Mouse (Mus musculus): ENCODE data around the gene Mcu. TPM values are rescaled to one million over a fixed set of nuclear protein-coding genes. Genes with fewer than 3 reads are reported as not detected.
A peak's percentile ranks its signal among the peaks of the same experiment; 100 is the strongest.

Mcu gene
- polyA plus RNA-seq, 1 experiment from 2014 or later, result 19.4 TPM

- no peaks in the 10 kb centered on the region for H3K9me3 ChIP-seq
- DNase-seq (ENCODE audit: low spot score), result peak; percentile 15
- no peaks in the 10 kb centered on the region for H3K27me3 ChIP-seq (replicated peaks; ENCODE audit: low read depth, poor library complexity, severe bottlenecking)
- WGBS, result 82% methylated on average over 15 of the region's 15 CpGs
- peaks cover 21% of the 10 kb centered on the region for H3K4me1 ChIP-seq
- no peak overlapping the region for H3K4me3 ChIP-seq
- H3K36me3 ChIP-seq (replicated peaks), result no peaks in the 10 kb centered on the region
- H3K27ac ChIP-seq (replicated peaks), result no peak overlapping the region
These were observed 101.6 kb downstream of the Mcu start for GRCm38 (mm10) chr10:59514739-59515464.

- H3K27me3 ChIP-seq (replicated peaks; ENCODE audit: low read depth, poor library complexity, severe bottlenecking), result no peaks in the 10 kb centered on the region
- peaks cover 21% of the 10 kb centered on the region for H3K4me1 ChIP-seq
- H3K36me3 ChIP-seq (replicated peaks), result no peaks in the 10 kb centered on the region; the same call in 1 of the 2 replicates
- no peak overlapping the region for H3K4me3 ChIP-seq
- DNase-seq (ENCODE audit: low spot score), result no peak
- no peaks in the 10 kb centered on the region for H3K9me3 ChIP-seq
- H3K27ac ChIP-seq (replicated peaks), result no peak overlapping the region
- 89% methylated on average over 9 of the region's 9 CpGs for WGBS
These were observed 104.3 kb downstream of the Mcu start for GRCm38 (mm10) chr10:59512173-59512572.

GRCm38 (mm10) chr10:59511427-59511963 lies 105.0 kb downstream of the Mcu start:
- DNase-seq (ENCODE audit: low spot score), result no peak

GRCm38 (mm10) chr10:59510713-59511426 lies 105.6 kb downstream of the Mcu start:
- no peaks in the 10 kb centered on the region for H3K9me3 ChIP-seq
- WGBS, result 81% methylated on average over 14 of the region's 14 CpGs
- H3K4me3 ChIP-seq, result no peak overlapping the region
- H3K27me3 ChIP-seq (replicated peaks; ENCODE audit: low read depth, poor library complexity, severe bottlenecking), result no peaks in the 10 kb centered on the region
- H3K36me3 ChIP-seq (replicated peaks), result no peaks in the 10 kb centered on the region; the same call in 1 of the 2 replicates
- no peak overlapping the region for H3K27ac ChIP-seq (replicated peaks)
- no peak for DNase-seq (ENCODE audit: low spot score)
- H3K4me1 ChIP-seq, result peaks cover 21% of the 10 kb centered on the region

More at GRCm38 (mm10) chr10:59511427-59511963, 105.0 kb downstream of the Mcu start:
- no peak overlapping the region for H3K27ac ChIP-seq (replicated peaks)
- H3K36me3 ChIP-seq (replicated peaks), result no peaks in the 10 kb centered on the region; the same call in 1 of the 2 replicates
- no peak overlapping the region for H3K4me3 ChIP-seq
- WGBS, result 68% methylated on average over 14 of the region's 14 CpGs
- H3K9me3 ChIP-seq, result no peaks in the 10 kb centered on the region
- no peaks in the 10 kb centered on the region for H3K27me3 ChIP-seq (replicated peaks; ENCODE audit: low read depth, poor library complexity, severe bottlenecking)
- H3K4me1 ChIP-seq, result peaks cover 21% of the 10 kb centered on the region

- H3K36me3 ChIP-seq (replicated peaks), result no peaks in the 10 kb centered on the region; the same call in 1 of the 2 replicates
- no peak overlapping the region for H3K4me3 ChIP-seq
- DNase-seq (ENCODE audit: low spot score), result no peak
- 92% methylated on average over 4 of the region's 4 CpGs for WGBS
- no peak overlapping the region for H3K27ac ChIP-seq (replicated peaks)
- no peaks in the 10 kb centered on the region for H3K27me3 ChIP-seq (replicated peaks; ENCODE audit: low read depth, poor library complexity, severe bottlenecking)
- no peaks in the 10 kb centered on the region for H3K9me3 ChIP-seq
- H3K4me1 ChIP-seq, result peaks cover 16% of the 10 kb centered on the region
These were observed 107.3 kb downstream of the Mcu start for GRCm38 (mm10) chr10:59509197-59509596.

- no peaks in the 10 kb centered on the region; the same call in 1 of the 2 replicates for H3K36me3 ChIP-seq (replicated peaks)
- H3K4me3 ChIP-seq, result no peak overlapping the region
- no peak for DNase-seq (ENCODE audit: low spot score)
- H3K4me1 ChIP-seq, result peaks cover 22% of the 10 kb centered on the region
- no peak overlapping the region for H3K27ac ChIP-seq (replicated peaks)
- 82% methylated on average over 5 of the region's 5 CpGs for WGBS
- H3K9me3 ChIP-seq, result no peaks in the 10 kb centered on the region
- H3K27me3 ChIP-seq (replicated peaks; ENCODE audit: low read depth, poor library complexity, severe bottlenecking), result no peaks in the 10 kb centered on the region
These were observed 109.8 kb downstream of the Mcu start for GRCm38 (mm10) chr10:59506711-59507110.

- DNase-seq (ENCODE audit: low spot score), result no peak
- Histone ChIP-seq H3K27me3 (replicated peaks; ENCODE audit: low read depth, poor library complexity, severe bottlenecking) (no peaks in the 10 kb centered on the region), H3K27ac (replicated peaks) (no peak overlapping the region), H3K36me3 (replicated peaks) (no peaks in the 10 kb centered on the region), H3K4me1 (peaks cover 8% of the 10 kb centered on the region; the same call in 1 of the 2 replicates), H3K9me3 (no peaks in the 10 kb centered on the region), H3K4me3 (no peak overlapping the region)
- 80% methylated on average over 3 of the region's 3 CpGs for WGBS
These were observed 112.2 kb downstream of the Mcu start for GRCm38 (mm10) chr10:59504291-59504690.

GRCm38 (mm10) chr10:59503433-59504210 lies 112.9 kb downstream of the Mcu start:
- 64% methylated on average over 31 of the region's 31 CpGs for WGBS
- Histone ChIP-seq H3K27me3 (replicated peaks; ENCODE audit: low read depth, poor library complexity, severe bottlenecking) (no peaks in the 10 kb centered on the region), H3K36me3 (replicated peaks) (no peaks in the 10 kb centered on the region), H3K4me3 (no peak overlapping the region), H3K4me1 (peaks cover 9% of the 10 kb centered on the region), H3K27ac (replicated peaks) (no peak overlapping the region), H3K9me3 (no peaks in the 10 kb centered on the region)
- DNase-seq (ENCODE audit: low spot score), result no peak

GRCm38 (mm10) chr10:59502381-59502780 lies 114.1 kb downstream of the Mcu start:
- Histone ChIP-seq H3K27ac (replicated peaks) (no peak overlapping the region), H3K9me3 (no peaks in the 10 kb centered on the region), H3K4me1 (peaks cover 13% of the 10 kb centered on the region), H3K36me3 (replicated peaks) (no peaks in the 10 kb centered on the region), H3K4me3 (no peak overlapping the region), H3K27me3 (replicated peaks; ENCODE audit: low read depth, poor library complexity, severe bottlenecking) (no peaks in the 10 kb centered on the region)
- DNase-seq (ENCODE audit: low spot score), result no peak
- 86% methylated on average over 12 of the region's 12 CpGs for WGBS

GRCm38 (mm10) chr10:59501761-59502160 lies 114.7 kb downstream of the Mcu start:
- Histone ChIP-seq H3K36me3 (replicated peaks) (no peaks in the 10 kb centered on the region), H3K27ac (replicated peaks) (no peak overlapping the region), H3K4me1 (peaks cover 13% of the 10 kb centered on the region), H3K9me3 (no peaks in the 10 kb centered on the region), H3K4me3 (no peak overlapping the region), H3K27me3 (replicated peaks; ENCODE audit: low read depth, poor library complexity, severe bottlenecking) (no peaks in the 10 kb centered on the region)
- WGBS, result 85% methylated on average over 9 of the region's 9 CpGs
- no peak for DNase-seq (ENCODE audit: low spot score)

GRCm38 (mm10) chr10:59500225-59500624 lies 116.3 kb downstream of the Mcu start:
- WGBS, result 76% methylated on average over 3 of the region's 3 CpGs
- no peak for DNase-seq (ENCODE audit: low spot score)
- no peaks in the 10 kb centered on the region for H3K36me3 ChIP-seq (replicated peaks)
- no peaks in the 10 kb centered on the region for H3K27me3 ChIP-seq (replicated peaks; ENCODE audit: low read depth, poor library complexity, severe bottlenecking)
- H3K4me3 ChIP-seq, result no peak overlapping the region
- H3K27ac ChIP-seq (replicated peaks), result no peak overlapping the region
- peaks cover 13% of the 10 kb centered on the region for H3K4me1 ChIP-seq
- H3K9me3 ChIP-seq, result no peaks in the 10 kb centered on the region

- H3K4me3 ChIP-seq, result no peak overlapping the region
- peaks cover 5% of the 10 kb centered on the region for H3K4me1 ChIP-seq
- no peak for DNase-seq (ENCODE audit: low spot score)
- no peak overlapping the region for H3K27ac ChIP-seq (replicated peaks)
- H3K27me3 ChIP-seq (replicated peaks; ENCODE audit: low read depth, poor library complexity, severe bottlenecking), result no peaks in the 10 kb centered on the region
- 94% methylated on average over 11 of the region's 11 CpGs for WGBS
- peaks cover under 1% of the 10 kb centered on the region; the same call in 1 of the 2 replicates for H3K9me3 ChIP-seq
- H3K36me3 ChIP-seq (replicated peaks), result no peaks in the 10 kb centered on the region
These were observed 119.5 kb downstream of the Mcu start for GRCm38 (mm10) chr10:59497019-59497418.

Measured in embryonic facial prominence, embryonic 10.5 days (tissue).